Mouse (Mus musculus) frontal cortex, adult (tissue): ENCODE data around the gene Timm9.
"Not testable (repeated sequence)": the region's sequence is repeated elsewhere in the genome, so short reads cannot be mapped to it uniquely, and the experiment has no call there.

Experiments
- ATAC-seq: cut with Nextera tagmentation; 2 replicates; pipeline ENCODE4 v1.9.2; 2017; ENCODE audit warnings: mild to moderate bottlenecking, moderate library complexity, mixed read lengths; ENCODE audit not compliant: low TSS enrichment

Gene Timm9

GRCm38 (mm10) chr12:71107216-71107771, 29.2 kb downstream of the Timm9 start:
- ATAC-seq: no peak

- ATAC-seq: not testable (repeated sequence)
Measured at GRCm38 (mm10) chr12:71104275-71104674, 32.2 kb downstream of the Timm9 start.

- no peak for ATAC-seq
Measured at GRCm38 (mm10) chr12:71086331-71086730, 50.2 kb downstream of the Timm9 start.
